Mouse (Mus musculus): Measurements from ENCODE around the gene Nat10.

Nat10 gene

GRCm38 (mm10) chr2:103691278-103691677, 69.8 kb downstream of the Nat10 start:
- DNase-seq (ENCODE audit: low read depth): no peak

DNA sequence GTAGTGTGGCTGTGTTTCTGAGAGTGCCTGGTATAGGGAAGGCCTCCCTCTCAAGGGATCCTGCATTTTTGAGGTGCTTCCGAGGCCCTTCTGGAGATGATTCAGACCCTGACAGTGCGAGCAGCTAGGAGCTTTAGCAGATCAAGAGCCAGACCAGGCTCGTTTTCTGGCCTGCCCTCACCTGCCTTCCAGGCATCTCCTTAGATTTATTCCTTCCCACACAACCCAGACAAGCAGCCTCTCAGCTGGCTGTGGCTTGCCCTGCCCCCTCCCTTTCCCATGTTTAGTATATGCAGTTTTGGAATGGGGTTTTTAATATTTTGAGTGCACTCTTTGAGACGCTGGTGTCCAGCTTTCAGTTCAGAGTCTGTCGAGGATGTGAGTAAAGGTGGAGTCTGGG, 70.2 kb downstream of the Nat10 start:
- DNase-seq (ENCODE audit: low read depth): no peak

DNA sequence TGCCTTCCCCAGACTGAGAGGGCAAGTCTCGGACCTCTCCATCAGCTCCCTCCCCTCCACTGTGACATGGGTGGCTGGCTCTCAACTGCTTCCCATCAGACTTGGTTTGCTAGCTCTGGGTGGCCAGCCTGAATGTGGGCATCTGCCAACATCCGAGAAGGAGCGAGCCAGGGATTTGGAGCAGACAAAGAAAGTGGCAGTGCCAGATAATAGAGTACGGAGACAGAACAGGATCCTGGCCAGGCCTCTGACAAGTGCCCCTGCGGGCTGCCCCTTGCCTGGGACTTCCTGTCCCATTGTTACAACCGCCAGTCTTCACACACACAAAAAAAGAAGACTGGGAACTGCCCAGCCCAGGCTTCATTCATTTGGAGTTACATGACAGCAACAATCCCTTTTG, 70.6 kb downstream of the Nat10 start:
- no peak for DNase-seq (ENCODE audit: low read depth)

DNA sequence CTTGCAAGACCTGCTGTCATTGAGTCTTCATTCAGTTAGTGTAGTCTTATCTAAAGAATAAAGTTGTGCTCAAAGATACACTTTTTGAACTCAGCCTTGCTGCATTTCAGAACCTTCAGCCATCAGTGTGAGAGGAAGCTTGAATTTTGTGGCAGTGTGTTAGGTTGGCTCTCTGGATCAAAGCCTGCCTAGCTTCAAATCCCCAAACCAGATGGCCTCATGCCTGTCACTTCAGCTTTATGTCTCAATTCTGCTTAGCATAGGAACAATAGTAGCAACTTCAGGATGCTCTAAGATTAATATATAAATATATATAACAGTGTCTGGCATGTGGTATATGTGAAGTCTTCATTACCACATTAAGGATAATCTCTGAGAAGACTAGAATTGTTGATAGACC, 73.2 kb downstream of the Nat10 start:
- DNase-seq (ENCODE audit: low read depth): no peak

DNA sequence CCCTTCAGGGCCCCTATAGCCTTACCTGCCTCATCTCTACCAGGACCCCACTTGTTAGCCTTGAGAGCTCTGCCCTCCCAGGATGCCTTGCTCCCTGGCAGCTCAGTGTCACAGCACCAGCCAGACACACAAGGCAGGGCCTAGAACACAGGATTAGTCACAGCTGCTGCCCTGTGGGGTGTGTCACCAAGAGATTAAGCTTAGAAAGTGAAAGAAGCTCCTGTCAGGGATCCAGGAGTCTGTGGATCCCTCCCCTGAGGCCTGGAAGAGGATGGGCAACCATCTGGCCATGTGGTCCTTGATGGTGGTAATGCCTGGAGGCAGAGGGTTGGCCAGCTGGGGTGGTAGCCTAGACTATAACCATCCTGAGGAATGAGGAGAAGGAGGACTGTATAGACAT, 73.9 kb downstream of the Nat10 start:
- no peak for DNase-seq (ENCODE audit: low read depth)

DNA sequence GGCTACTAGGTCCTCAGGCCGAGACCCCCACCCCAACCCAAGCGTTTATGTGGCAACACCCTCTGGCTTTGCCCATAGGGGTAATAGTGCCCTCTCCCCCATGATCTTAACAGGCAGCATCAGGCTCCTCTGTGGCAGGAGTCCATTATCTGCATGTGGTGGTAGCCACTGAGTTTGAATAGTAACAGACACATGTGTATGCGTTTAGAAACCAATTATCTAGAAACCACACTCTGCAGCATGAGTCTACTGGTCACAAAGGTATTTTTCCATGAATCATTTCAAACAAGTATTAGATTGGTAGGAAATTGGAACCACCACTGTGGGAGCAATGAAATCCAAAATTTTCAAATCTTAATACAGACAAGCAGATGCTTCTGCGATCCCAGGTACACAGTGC, 75.5 kb downstream of the Nat10 start:
- DNase-seq (ENCODE audit: low read depth): no peak

- no peak for DNase-seq (ENCODE audit: low read depth)
Measured at GRCm38 (mm10) chr2:103684926-103685577, 76.0 kb downstream of the Nat10 start.

DNA sequence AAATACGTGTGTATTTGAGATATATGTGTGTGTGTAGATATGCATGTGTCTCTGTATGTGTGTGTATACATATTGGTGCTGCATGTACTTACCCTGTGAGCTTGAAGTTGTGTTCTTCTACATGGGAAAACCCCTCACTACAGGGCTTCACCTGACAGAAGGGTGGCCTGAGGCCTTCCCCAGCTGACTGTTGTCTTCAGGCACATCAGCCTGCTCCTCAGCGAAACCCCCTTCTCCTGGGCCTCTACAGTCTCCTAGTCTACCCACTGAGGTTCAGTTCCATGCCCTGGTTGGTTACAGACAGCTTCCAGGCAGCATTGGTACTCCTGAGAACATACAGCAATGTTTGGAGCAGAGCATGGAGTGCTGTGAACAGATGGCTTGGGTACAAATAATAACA, 76.6 kb downstream of the Nat10 start:
- DNase-seq (ENCODE audit: low read depth): no peak

GRCm38 (mm10) chr2:103682927-103683442, 78.1 kb downstream of the Nat10 start:
- DNase-seq (ENCODE audit: low read depth): no peak

- DNase-seq (ENCODE audit: low read depth): peak; percentile 41
Measured at GRCm38 (mm10) chr2:103682261-103682722, 78.8 kb downstream of the Nat10 start.

- DNase-seq (ENCODE audit: low read depth): no peak
Measured at GRCm38 (mm10) chr2:103681149-103681548, 79.9 kb downstream of the Nat10 start.

DNA sequence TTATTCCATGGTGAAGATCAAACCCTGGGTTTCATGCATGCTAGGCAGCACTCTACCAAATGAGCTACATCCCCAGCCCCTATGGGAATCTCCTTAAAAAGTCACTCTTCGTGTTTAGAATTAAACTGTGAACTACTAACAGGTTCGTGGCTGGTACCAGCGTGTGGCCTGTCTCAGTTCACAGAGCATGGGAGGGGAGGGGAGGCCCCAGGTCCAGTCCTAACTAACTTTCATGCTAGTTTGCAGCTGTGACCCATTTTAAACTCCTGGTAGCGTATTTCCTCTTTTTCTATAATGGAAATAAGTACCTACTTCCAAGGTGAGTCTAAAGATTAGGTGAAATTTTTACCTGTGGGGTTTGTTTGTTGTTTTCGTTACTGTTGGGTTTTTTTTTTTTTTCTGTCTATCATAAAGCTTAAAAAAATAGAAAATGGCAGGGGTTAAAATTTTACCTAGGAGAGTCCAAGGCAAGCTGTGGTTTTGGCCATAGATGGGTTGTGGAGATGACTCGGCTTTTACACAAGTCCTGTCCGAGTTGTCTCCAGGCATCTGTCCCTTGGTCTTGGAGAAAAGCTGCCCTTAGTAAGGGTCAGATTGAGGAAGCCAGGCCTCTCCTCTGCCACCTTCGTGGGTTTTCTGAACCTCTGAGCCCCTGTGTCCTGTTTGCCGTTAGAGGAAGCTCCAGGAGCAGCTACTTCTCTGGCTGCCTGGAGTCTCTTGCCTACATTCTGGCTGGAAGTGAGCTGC, 80.5 kb downstream of the Nat10 start:
- no peak for DNase-seq (ENCODE audit: low read depth)

GRCm38 (mm10) chr2:103678433-103678832, 82.6 kb downstream of the Nat10 start:
- DNase-seq (ENCODE audit: low read depth): no peak

GRCm38 (mm10) chr2:103677614-103678369, 83.3 kb downstream of the Nat10 start:
- DNase-seq (ENCODE audit: low read depth): no peak

GRCm38 (mm10) chr2:103676808-103677207, 84.3 kb downstream of the Nat10 start:
- DNase-seq (ENCODE audit: low read depth): no peak

DNA sequence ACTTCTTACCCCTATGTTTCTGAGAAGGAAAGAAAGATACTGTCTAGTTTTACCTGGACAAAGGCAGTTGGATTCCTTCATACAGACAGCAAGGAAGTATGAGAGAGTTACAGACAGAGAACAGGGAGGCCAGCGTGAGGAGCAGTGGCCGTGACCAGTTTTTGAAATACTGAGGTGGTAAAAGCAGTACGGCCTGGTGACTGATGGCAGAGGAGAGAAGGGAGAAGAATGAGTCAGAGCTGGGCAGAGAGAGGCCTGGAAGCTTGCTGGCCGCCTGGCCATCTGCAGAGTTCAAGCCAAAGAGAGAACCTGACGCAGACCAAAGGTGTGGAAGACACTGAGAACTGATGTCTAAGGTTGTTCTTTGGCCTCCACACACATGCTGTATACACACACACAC, 85.7 kb downstream of the Nat10 start:
- no peak for DNase-seq (ENCODE audit: low read depth)

DNA sequence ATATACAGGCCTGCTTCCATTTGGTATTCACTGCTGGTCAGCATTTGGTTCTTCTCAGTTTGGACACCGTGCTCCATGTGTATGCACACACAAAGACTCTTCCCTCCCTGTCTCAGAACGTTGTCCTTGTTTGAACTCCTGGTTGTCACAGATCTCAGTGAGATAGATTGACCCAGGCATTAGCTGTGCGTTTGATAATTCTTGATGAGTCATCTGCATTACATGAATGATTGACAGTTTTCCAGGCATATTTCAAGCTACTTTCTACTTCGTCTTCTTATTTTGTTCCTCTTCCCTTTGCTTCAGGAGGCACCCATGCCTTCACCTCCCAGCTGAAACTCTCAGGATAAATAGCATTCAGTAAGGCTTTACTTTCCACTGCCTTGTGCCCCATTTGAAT, 87.5 kb downstream of the Nat10 start:
- no peak for DNase-seq (ENCODE audit: low read depth)

DNA sequence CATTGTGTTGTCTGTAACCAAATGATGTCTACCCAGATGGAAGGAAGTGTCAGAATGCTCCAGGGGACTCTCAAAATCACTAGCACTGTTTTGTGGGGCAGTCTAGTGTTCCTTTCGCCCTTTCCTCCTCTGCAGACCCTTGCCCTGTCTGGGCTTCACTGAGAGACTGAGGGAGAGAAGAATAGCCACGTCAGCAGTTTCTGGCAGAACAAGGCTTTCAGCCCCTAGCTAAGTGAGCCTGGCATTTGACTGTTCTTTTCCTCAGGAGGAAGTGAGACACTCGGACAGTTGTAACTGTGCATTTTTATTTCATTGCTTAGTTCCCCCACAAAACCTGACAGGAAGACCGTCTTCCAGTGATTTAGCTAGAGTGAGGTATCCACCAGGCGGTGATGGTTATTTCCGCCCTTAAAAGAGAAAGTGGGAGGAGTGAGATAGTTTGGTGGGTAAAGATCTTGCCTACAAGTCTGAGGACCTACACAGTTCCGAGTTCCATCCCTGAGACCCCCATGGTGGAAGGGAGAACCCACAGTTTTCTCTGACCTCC, 88.4 kb downstream of the Nat10 start:
- no peak for DNase-seq (ENCODE audit: low read depth)

Data from c-Kit-positive CD71-negative TER-119-negative erythroid progenitor cells, embryonic 14.5 days (primary cell).